Mouse (Mus musculus) C2C12 (cell line): Measurements from ENCODE around the gene Stox2. TPM values are rescaled to one million over a fixed set of nuclear protein-coding genes. Genes with fewer than 3 reads are reported as not detected.

ENCODE experiments used
- H3K27me3 ChIP-seq: one replicate; pipeline ENCODE4 v1.6.1; 2011; ENCODE audit not compliant: control insufficient read depth, insufficient read depth, insufficient read length
- H3K36me3 ChIP-seq: one replicate; pipeline ENCODE4 v1.6.1; 2011; ENCODE audit not compliant: control insufficient read depth, insufficient read depth
- H3K4me3 ChIP-seq: one replicate; pipeline ENCODE4 v1.5.1; 2011; ENCODE audit warnings: mild to moderate bottlenecking, control low read depth; ENCODE audit not compliant: poor library complexity, insufficient read depth, severe bottlenecking
- H3K79me2 ChIP-seq: one replicate; pipeline ENCODE4 v1.6.1; 2011; ENCODE audit not compliant: control insufficient read depth, insufficient read depth
- H3K79me3 ChIP-seq: one replicate; pipeline ENCODE4 v1.6.1; 2011; ENCODE audit warnings: low read depth, control low read depth
- H3ac ChIP-seq: one replicate; pipeline ENCODE3; 2011; ENCODE audit warnings: low read depth; ENCODE audit not compliant: control insufficient read depth, insufficient read length
- CEBPB ChIP-seq: IDR thresholded peaks from one replicate; pipeline ENCODE4 v1.6.1; 2011; ENCODE audit warnings: low read depth, mild to moderate bottlenecking, control low read depth, moderate library complexity
- CTCF ChIP-seq: IDR thresholded peaks from one replicate; pipeline ENCODE4 v1.5.1; 2011; ENCODE audit not compliant: control insufficient read depth, insufficient read depth, insufficient read length
- FOSL1 ChIP-seq: IDR thresholded peaks from one replicate; pipeline ENCODE4 v1.8.0; 2011; ENCODE audit warnings: mild to moderate bottlenecking, low read length; ENCODE audit not compliant: poor library complexity, insufficient read depth, severe bottlenecking
- MAX ChIP-seq: IDR thresholded peaks from one replicate; pipeline ENCODE4 v1.6.1; 2011; ENCODE audit warnings: mild to moderate bottlenecking, control low read depth
- MYOD1 ChIP-seq: IDR thresholded peaks from one replicate; pipeline ENCODE4 v1.6.1; 2011; ENCODE audit warnings: low read depth; ENCODE audit not compliant: control insufficient read depth, insufficient read length
- MYOG ChIP-seq: IDR thresholded peaks from one replicate; pipeline ENCODE4 v1.6.1; 2011; ENCODE audit not compliant: control insufficient read depth, insufficient read length; ENCODE audit errors: extremely low read depth
- USF1 ChIP-seq: IDR thresholded peaks from one replicate; pipeline ENCODE4 v1.6.1; 2011; ENCODE audit warnings: low read depth, mild to moderate bottlenecking, control low read depth, moderate library complexity
- polyA plus RNA-seq: library from polyadenylated mRNA; unstranded; fragments of >200 nt; fragmentation: generic; extraction: Trizol; gene quantifications from one replicate; pipeline ENCODE4 v1.2.1, GENCODE M21; 2012; ENCODE audit warnings: missing spikeins

The Stox2 gene
- polyA plus RNA-seq, 1 experiment, result 0.01 TPM

GRCm38 (mm10) chr8:47278211-47278610 is 168.0 kb downstream of the Stox2 start:
- Histone ChIP-seq H3K4me3 (no peak overlapping the region), H3ac (no peak overlapping the region), H3K79me2 (no peaks in the 10 kb centered on the region), H3K27me3 (no peaks in the 10 kb centered on the region), H3K36me3 (no peaks in the 10 kb centered on the region), H3K79me3 (no peaks in the 10 kb centered on the region)
- TF ChIP-seq FOSL1, result no peak
- no peak for TF ChIP-seq MYOD1
- TF ChIP-seq MYOG, result no peak
- TF ChIP-seq CTCF, result no peak
- no peak for TF ChIP-seq CEBPB

GRCm38 (mm10) chr8:47268931-47269330 is 177.2 kb downstream of the Stox2 start:
- no peaks in the 10 kb centered on the region for H3K79me3 ChIP-seq
- H3K36me3 ChIP-seq, result no peaks in the 10 kb centered on the region
- no peaks in the 10 kb centered on the region for H3K27me3 ChIP-seq
- H3K79me2 ChIP-seq, result no peaks in the 10 kb centered on the region
- no peak overlapping the region for H3K4me3 ChIP-seq
- TF ChIP-seq MAX (no peak), MYOD1 (no peak), CEBPB (no peak), USF1 (no peak), CTCF (no peak), FOSL1 (no peak), MYOG (no peak)
- H3ac ChIP-seq, result no peak overlapping the region

GRCm38 (mm10) chr8:47268062-47268822 is 177.9 kb downstream of the Stox2 start:
- H3K79me3 ChIP-seq, result no peaks in the 10 kb centered on the region
- no peaks in the 10 kb centered on the region for H3K79me2 ChIP-seq
- TF ChIP-seq CTCF (no peak), MAX (no peak), CEBPB (no peak), FOSL1 (no peak), MYOG (no peak), USF1 (no peak), MYOD1 (no peak)
- H3K36me3 ChIP-seq, result no peaks in the 10 kb centered on the region
- H3K4me3 ChIP-seq, result no peak overlapping the region
- no peak overlapping the region for H3ac ChIP-seq
- H3K27me3 ChIP-seq, result no peaks in the 10 kb centered on the region

- Histone ChIP-seq H3ac (no peak overlapping the region), H3K79me3 (no peaks in the 10 kb centered on the region), H3K36me3 (no peaks in the 10 kb centered on the region), H3K4me3 (no peak overlapping the region), H3K79me2 (no peaks in the 10 kb centered on the region), H3K27me3 (no peaks in the 10 kb centered on the region)
- TF ChIP-seq FOSL1, result no peak
- TF ChIP-seq MYOD1, result no peak
- no peak for TF ChIP-seq MYOG
- TF ChIP-seq CTCF, result no peak
- TF ChIP-seq CEBPB, result no peak
- no peak for TF ChIP-seq USF1
- TF ChIP-seq MAX, result no peak
Measured at GRCm38 (mm10) chr8:47263070-47263843, 182.9 kb downstream of the Stox2 start.

GRCm38 (mm10) chr8:47260751-47261474 is 185.2 kb downstream of the Stox2 start:
- no peaks in the 10 kb centered on the region for H3K27me3 ChIP-seq
- no peak overlapping the region for H3ac ChIP-seq
- H3K79me3 ChIP-seq, result no peaks in the 10 kb centered on the region
- TF ChIP-seq FOSL1 (no peak), CTCF (no peak), USF1 (no peak), MAX (no peak), MYOD1 (no peak), CEBPB (no peak), MYOG (no peak)
- H3K4me3 ChIP-seq, result no peak overlapping the region
- H3K36me3 ChIP-seq, result no peaks in the 10 kb centered on the region
- H3K79me2 ChIP-seq, result no peaks in the 10 kb centered on the region
